Mouse (Mus musculus): ENCODE data around the gene Lat. TPM values are rescaled to one million over a fixed set of nuclear protein-coding genes. Genes with fewer than 3 reads are reported as not detected.

Gene Lat
- 0.93 and 1.1 TPM in 2 replicates for polyA plus RNA-seq (2015; fragmentation: Nextera tagmentation; extraction: Ambion mirVana)

DNA sequence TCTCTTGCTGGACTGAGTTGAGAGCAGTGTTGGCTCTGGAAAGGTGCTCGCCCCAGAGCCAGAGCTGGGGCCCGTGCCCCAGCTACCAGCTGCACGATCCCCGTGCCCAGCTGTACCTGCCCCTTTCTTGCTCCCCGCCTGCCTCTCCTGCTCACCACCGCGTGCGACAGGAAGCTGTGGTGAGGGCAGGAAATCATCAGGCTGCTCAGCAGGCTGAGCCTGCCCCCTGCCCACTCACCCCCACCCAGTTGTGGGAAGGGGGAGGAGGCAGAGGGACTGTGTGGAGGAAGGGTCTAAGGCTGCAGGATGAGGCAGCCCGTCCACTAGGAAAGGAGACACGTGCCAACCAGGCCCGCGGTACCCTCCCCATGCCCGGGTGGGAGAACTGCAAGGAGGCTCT lies at the start of gene Lat:
TSS of gene Lat (minus strand) at position 178 of the 400 bp plus-strand sequence.
- no peaks in the 10 kb centered on the region for H3K4me1 ChIP-seq (replicated peaks; ENCODE audit: insufficient read depth, low read length)
- TF ChIP-seq CTCF (IDR thresholded peaks at IDR 0.05; ENCODE audit: low read depth): no peak
- no peaks in the 10 kb centered on the region for H3K27me3 ChIP-seq (ENCODE audit: insufficient read depth, low read length)
- peaks cover 27% of the 10 kb centered on the region; the same call in 1 of the 2 replicates for H3K36me3 ChIP-seq (ENCODE audit: insufficient read depth, low read length)
- no peak for ATAC-seq (replicated peaks; ENCODE audit: low FRiP score, low read depth)
- H3K4me3 ChIP-seq (replicated peaks; ENCODE audit: low read depth, low read length): no peak within 1 kb of the TSS
- no peak within 1 kb of the TSS for H3K27ac ChIP-seq
- H3K9me3 ChIP-seq (replicated peaks; ENCODE audit: low read length): no peaks in the 10 kb centered on the region
- no peak within 1 kb of the TSS for H3K9ac ChIP-seq (ENCODE audit: low read depth, low read length)
- no peak within 1 kb of the TSS for H3K4me2 ChIP-seq (ENCODE audit: low read length)
- DNase-seq (ENCODE audit: low spot score): no peak
- WGBS: 74% methylated on average over 13 of the region's 13 CpGs

DNA sequence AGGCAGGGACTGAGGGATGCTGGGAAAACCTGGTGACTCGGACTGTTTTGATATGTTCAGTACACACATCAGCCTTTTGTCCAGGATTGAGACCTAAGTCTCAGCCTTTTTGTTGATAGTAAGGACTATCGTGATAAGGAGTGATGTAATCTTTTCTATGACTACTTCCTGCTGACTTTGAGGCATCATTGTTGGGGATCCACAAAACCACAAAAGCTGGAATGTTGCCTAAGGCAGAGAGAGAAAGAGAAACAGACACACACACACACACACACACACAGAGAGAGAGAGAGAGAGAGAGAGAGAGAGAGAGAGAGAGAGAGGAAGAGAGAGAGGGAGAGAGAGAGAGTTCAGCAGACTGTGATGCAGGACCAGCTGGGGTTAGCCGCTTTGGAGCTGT lies 49.1 kb upstream of the Lat start:
- TF ChIP-seq CTCF (IDR thresholded peaks at IDR 0.05; ENCODE audit: low read depth): no peak
- ATAC-seq (replicated peaks; ENCODE audit: low FRiP score, low read depth) (no peak), DNase-seq (ENCODE audit: low spot score) (no peak)
- Histone ChIP-seq H3K27ac (no peak overlapping the region), H3K4me1 (replicated peaks; ENCODE audit: insufficient read depth, low read length) (no peaks in the 10 kb centered on the region), H3K9ac (ENCODE audit: low read depth, low read length) (no peak overlapping the region), H3K4me3 (replicated peaks; ENCODE audit: low read depth, low read length) (no peak overlapping the region), H3K4me2 (ENCODE audit: low read length) (no peak overlapping the region), H3K9me3 (replicated peaks; ENCODE audit: low read length) (no peaks in the 10 kb centered on the region), H3K27me3 (ENCODE audit: insufficient read depth, low read length) (no peaks in the 10 kb centered on the region), H3K36me3 (ENCODE audit: insufficient read depth, low read length) (no peaks in the 10 kb centered on the region)
- 43% methylated on average over 3 of the region's 3 CpGs for WGBS

DNA sequence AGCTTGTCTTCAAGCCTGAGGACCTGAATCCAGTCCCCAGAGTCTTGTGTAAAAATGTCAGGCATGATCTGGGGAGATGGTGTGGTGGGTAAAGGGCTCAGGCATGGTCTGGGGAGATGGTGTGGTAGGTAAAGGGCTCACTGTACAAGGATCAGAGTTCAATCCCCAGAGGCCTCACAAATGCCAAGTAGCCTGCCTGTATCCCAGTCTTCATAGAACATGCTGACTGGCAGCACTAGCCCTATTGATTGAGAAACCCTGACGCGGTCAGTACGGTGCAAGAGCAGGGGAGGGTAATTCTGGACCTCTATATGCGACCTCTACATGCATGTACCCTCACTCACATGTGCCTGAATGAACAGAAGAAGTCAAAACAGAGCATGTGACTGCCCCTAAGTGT lies 48.2 kb upstream of the Lat start:
- no peak for DNase-seq (ENCODE audit: low spot score)
- H3K4me2 ChIP-seq (ENCODE audit: low read length): no peak overlapping the region
- H3K27ac ChIP-seq: no peak overlapping the region
- H3K4me1 ChIP-seq (replicated peaks; ENCODE audit: insufficient read depth, low read length): no peaks in the 10 kb centered on the region
- 91% methylated on average over 4 of the region's 4 CpGs for WGBS
- H3K27me3 ChIP-seq (ENCODE audit: insufficient read depth, low read length): no peaks in the 10 kb centered on the region
- no peak for ATAC-seq (replicated peaks; ENCODE audit: low FRiP score, low read depth)
- no peak overlapping the region for H3K9ac ChIP-seq (ENCODE audit: low read depth, low read length)
- TF ChIP-seq CTCF (IDR thresholded peaks at IDR 0.05; ENCODE audit: low read depth): no peak
- no peaks in the 10 kb centered on the region for H3K36me3 ChIP-seq (ENCODE audit: insufficient read depth, low read length)
- H3K4me3 ChIP-seq (replicated peaks; ENCODE audit: low read depth, low read length): no peak overlapping the region
- no peaks in the 10 kb centered on the region for H3K9me3 ChIP-seq (replicated peaks; ENCODE audit: low read length)

DNA sequence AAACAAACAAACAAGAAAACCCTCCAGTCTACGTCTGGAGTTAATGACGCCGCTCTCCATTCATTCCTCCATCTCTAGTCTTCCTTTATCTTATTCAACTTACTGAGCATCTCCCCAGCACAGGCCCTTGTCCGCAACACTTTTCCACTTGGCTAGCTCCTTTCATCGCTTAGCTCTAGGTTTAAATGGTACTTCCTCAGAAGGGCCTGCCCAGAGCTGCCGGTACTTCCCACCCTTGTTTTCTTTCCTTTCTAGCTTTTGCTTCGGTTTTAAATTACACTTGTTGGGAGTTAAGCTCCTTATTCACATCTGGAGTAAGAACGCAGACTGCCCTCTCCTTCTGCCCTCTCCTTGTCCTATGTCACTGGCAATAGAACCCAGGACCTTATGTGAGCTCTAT lies 47.7 kb upstream of the Lat start:
- WGBS: 39% methylated on average over 8 of the region's 8 CpGs
- Histone ChIP-seq H3K27me3 (ENCODE audit: insufficient read depth, low read length) (no peaks in the 10 kb centered on the region), H3K9ac (ENCODE audit: low read depth, low read length) (no peak overlapping the region), H3K9me3 (replicated peaks; ENCODE audit: low read length) (no peaks in the 10 kb centered on the region), H3K4me3 (replicated peaks; ENCODE audit: low read depth, low read length) (no peak overlapping the region), H3K36me3 (ENCODE audit: insufficient read depth, low read length) (no peaks in the 10 kb centered on the region), H3K4me1 (replicated peaks; ENCODE audit: insufficient read depth, low read length) (no peaks in the 10 kb centered on the region), H3K27ac (no peak overlapping the region), H3K4me2 (ENCODE audit: low read length) (no peak overlapping the region)
- ATAC-seq (replicated peaks; ENCODE audit: low FRiP score, low read depth): no peak
- TF ChIP-seq CTCF (IDR thresholded peaks at IDR 0.05; ENCODE audit: low read depth): no peak
- no peak for DNase-seq (ENCODE audit: low spot score)

DNA sequence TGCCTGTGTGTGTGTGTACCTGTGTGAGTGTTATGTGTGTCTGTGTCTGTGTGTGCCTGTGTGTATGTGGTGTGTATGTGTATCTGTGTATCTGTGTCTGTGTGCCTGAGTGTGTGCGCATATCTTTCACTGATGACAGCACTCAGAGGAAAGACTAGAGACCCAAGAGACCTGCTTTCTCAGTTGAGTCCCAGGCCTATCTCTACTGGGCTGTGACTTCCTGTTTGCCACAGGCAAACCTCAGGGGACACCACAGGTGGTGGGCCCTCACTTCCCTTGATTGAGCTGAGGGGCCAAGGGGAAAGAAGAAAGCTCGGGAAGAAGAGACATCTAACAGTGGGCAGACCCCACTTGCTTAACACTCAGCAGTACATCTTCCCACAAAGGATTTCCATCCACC lies 47.2 kb upstream of the Lat start:
- Histone ChIP-seq H3K9me3 (replicated peaks; ENCODE audit: low read length) (no peaks in the 10 kb centered on the region), H3K4me2 (ENCODE audit: low read length) (no peak overlapping the region), H3K9ac (ENCODE audit: low read depth, low read length) (no peak overlapping the region), H3K27me3 (ENCODE audit: insufficient read depth, low read length) (no peaks in the 10 kb centered on the region), H3K4me1 (replicated peaks; ENCODE audit: insufficient read depth, low read length) (no peaks in the 10 kb centered on the region), H3K27ac (no peak overlapping the region), H3K4me3 (replicated peaks; ENCODE audit: low read depth, low read length) (no peak overlapping the region), H3K36me3 (ENCODE audit: insufficient read depth, low read length) (no peaks in the 10 kb centered on the region)
- ATAC-seq (replicated peaks; ENCODE audit: low FRiP score, low read depth): no peak
- TF ChIP-seq CTCF (IDR thresholded peaks at IDR 0.05; ENCODE audit: low read depth): no peak
- DNase-seq (ENCODE audit: low spot score): no peak
- 55% methylated on average over 2 of the region's 2 CpGs for WGBS

DNA sequence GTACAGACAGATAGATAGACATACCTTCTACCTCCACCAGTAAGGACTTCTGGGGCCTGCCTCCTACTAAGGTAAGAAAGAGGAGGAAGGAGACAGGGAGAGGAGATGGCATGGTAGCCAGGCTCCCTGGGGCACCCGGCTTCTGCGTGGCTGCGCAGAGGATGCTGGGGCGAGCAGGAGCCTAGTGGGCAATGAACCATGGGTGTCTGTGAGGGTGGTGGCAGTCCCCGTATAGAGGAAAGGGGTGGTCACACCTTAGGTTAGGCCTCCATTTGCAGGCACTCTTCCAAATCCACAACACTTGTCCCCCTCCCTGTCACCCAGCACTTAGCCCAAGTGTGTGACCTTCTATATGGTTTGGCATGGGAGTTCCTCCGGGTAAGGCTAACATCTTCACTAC lies 45.4 kb upstream of the Lat start, which contains the start of gene Cd19:
TSS of gene Cd19 (minus strand) at position 165 of the 400 bp plus-strand sequence.
- H3K4me3 ChIP-seq (replicated peaks; ENCODE audit: low read depth, low read length): no peak within 1 kb of the TSS
- no peaks in the 10 kb centered on the region for H3K27me3 ChIP-seq (ENCODE audit: insufficient read depth, low read length)
- no peak for TF ChIP-seq CTCF (IDR thresholded peaks at IDR 0.05; ENCODE audit: low read depth)
- no peak for ATAC-seq (replicated peaks; ENCODE audit: low FRiP score, low read depth)
- no peak within 1 kb of the TSS for H3K4me2 ChIP-seq (ENCODE audit: low read length)
- 81% methylated on average over 6 of the region's 6 CpGs for WGBS
- H3K4me1 ChIP-seq (replicated peaks; ENCODE audit: insufficient read depth, low read length): no peaks in the 10 kb centered on the region
- no peak for DNase-seq (ENCODE audit: low spot score)
- H3K9ac ChIP-seq (ENCODE audit: low read depth, low read length): no peak within 1 kb of the TSS
- no peak within 1 kb of the TSS for H3K27ac ChIP-seq
- H3K9me3 ChIP-seq (replicated peaks; ENCODE audit: low read length): no peaks in the 10 kb centered on the region
- no peaks in the 10 kb centered on the region for H3K36me3 ChIP-seq (ENCODE audit: insufficient read depth, low read length)

DNA sequence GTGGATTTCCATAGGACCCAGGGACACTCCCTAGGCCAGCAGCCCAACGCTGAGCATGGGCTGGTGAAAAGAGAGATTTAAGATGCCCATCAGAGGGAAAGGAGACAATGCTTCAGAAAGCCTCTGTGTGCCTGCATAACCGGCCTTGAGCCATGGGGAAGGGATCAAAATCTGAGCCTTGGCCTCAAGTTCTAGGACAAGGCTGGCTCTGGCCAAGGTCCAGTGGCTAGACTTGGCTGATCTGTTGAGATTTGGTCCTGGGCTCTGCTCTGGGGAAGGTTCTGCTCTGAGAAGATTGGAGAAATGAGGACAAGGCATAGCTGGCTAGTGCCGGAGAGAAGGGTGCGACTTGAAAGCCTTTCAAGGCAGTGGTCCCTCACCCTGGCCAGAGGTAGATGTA lies 41.7 kb upstream of the Lat start:
- H3K36me3 ChIP-seq (ENCODE audit: insufficient read depth, low read length): no peaks in the 10 kb centered on the region
- no peak for ATAC-seq (replicated peaks; ENCODE audit: low FRiP score, low read depth)
- no peaks in the 10 kb centered on the region for H3K9me3 ChIP-seq (replicated peaks; ENCODE audit: low read length)
- H3K4me2 ChIP-seq (ENCODE audit: low read length): no peak overlapping the region
- H3K27ac ChIP-seq: no peak overlapping the region
- no peak overlapping the region for H3K4me3 ChIP-seq (replicated peaks; ENCODE audit: low read depth, low read length)
- H3K9ac ChIP-seq (ENCODE audit: low read depth, low read length): no peak overlapping the region
- DNase-seq (ENCODE audit: low spot score): no peak
- WGBS: 90% methylated on average over 4 of the region's 4 CpGs
- TF ChIP-seq CTCF (IDR thresholded peaks at IDR 0.05; ENCODE audit: low read depth): no peak
- H3K4me1 ChIP-seq (replicated peaks; ENCODE audit: insufficient read depth, low read length): no peaks in the 10 kb centered on the region
- no peaks in the 10 kb centered on the region for H3K27me3 ChIP-seq (ENCODE audit: insufficient read depth, low read length)

Data from kidney, postnatal 0 days (tissue).